Mouse (Mus musculus) kidney, postnatal 36 days (tissue): Measurements from ENCODE around the gene Calr4.
A peak's percentile ranks its signal among the peaks of the same experiment; 100 is the strongest.

Experiments used
- DNase-seq, 2 experiments: peaks; one replicate each; pipeline ENCODE4 v3.0.0; 2021 to 2022; ENCODE audit warnings: mixed read lengths in 2 of 2

Calr4 gene

GRCm38 (mm10) chr4:109234185-109234584, at the start of gene Calr4:
Gene Calr4 (plus strand): TSS chr4:109234485.
- no peak for DNase-seq

- no peak for DNase-seq
These were observed 48.5 kb upstream of the Calr4 start for GRCm38 (mm10) chr4:109185616-109186405.

GRCm38 (mm10) chr4:109191598-109191997, 42.7 kb upstream of the Calr4 start:
- no peak for DNase-seq

- DNase-seq = no peak
These were observed 40.4 kb upstream of the Calr4 start for GRCm38 (mm10) chr4:109193886-109194285.

- DNase-seq = peak in 1 of 2 experiments; percentile 18
These were observed 38.2 kb upstream of the Calr4 start for GRCm38 (mm10) chr4:109195900-109196629.

- DNase-seq = no peak
These were observed 35.2 kb upstream of the Calr4 start for GRCm38 (mm10) chr4:109199069-109199468.

GRCm38 (mm10) chr4:109201582-109202424, 32.5 kb upstream of the Calr4 start, which contains the start of gene Osbpl9:
Gene Osbpl9 (minus strand): TSS chr4:109202272.
- DNase-seq = peak; percentile 98 to 100

GRCm38 (mm10) chr4:109203931-109204330, 30.4 kb upstream of the Calr4 start:
- no peak for DNase-seq

GRCm38 (mm10) chr4:109204416-109204815, 29.9 kb upstream of the Calr4 start:
- DNase-seq = peak in 1 of 2 experiments; percentile 37

GRCm38 (mm10) chr4:109207524-109207923, 26.8 kb upstream of the Calr4 start:
- no peak for DNase-seq

GRCm38 (mm10) chr4:109210253-109210652, 24.0 kb upstream of the Calr4 start:
- DNase-seq = no peak

- no peak for DNase-seq
These were observed 23.4 kb upstream of the Calr4 start for GRCm38 (mm10) chr4:109210881-109211280.

- no peak for DNase-seq
These were observed 20.3 kb upstream of the Calr4 start for GRCm38 (mm10) chr4:109213986-109214385.

GRCm38 (mm10) chr4:109218008-109218407, 16.3 kb upstream of the Calr4 start:
- no peak for DNase-seq

- no peak for DNase-seq
These were observed 13.8 kb upstream of the Calr4 start for GRCm38 (mm10) chr4:109220441-109220940.

GRCm38 (mm10) chr4:109222001-109222400, 12.3 kb upstream of the Calr4 start:
- no peak for DNase-seq

GRCm38 (mm10) chr4:109224762-109225552, 9.3 kb upstream of the Calr4 start:
- peak in 1 of 2 experiments; percentile 16 for DNase-seq

- DNase-seq = no peak
These were observed 8.7 kb upstream of the Calr4 start for GRCm38 (mm10) chr4:109225606-109226005.

- no peak for DNase-seq
These were observed 8.2 kb upstream of the Calr4 start for GRCm38 (mm10) chr4:109226071-109226470.

GRCm38 (mm10) chr4:109229766-109230279, 4.5 kb upstream of the Calr4 start:
- DNase-seq = no peak

GRCm38 (mm10) chr4:109234806-109235350, 593 bp downstream of the Calr4 start:
- DNase-seq = peak in 1 of 2 experiments; percentile 15
